In the genomic region with DNA sequence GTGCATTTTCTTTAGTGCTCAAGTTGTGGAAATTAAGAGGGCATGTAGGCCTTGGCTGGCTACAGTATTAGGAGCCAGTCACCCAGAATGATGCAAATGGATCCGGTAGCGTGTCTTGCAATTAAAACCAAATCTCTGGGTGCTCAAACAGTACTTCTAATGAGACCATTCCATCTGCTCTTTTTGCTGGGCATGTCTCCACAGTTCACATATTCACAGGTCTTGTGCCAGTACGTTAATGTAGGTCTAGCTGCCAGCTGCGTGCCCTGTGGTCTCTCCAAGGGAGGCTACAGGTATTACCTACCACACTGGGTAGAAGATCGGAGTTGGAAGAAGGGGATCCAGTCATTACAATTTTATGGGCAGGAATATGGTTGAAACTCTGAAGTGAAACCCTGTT, we compare ENCODE assay signal across 8 mouse cellular contexts. TPM values are rescaled to one million over a fixed set of nuclear protein-coding genes. Genes with fewer than 3 reads are reported as not detected.
A peak's percentile ranks its signal among the peaks of the same experiment; 100 is the strongest.
DNase-seq lines count a peak whose midpoint lies in the region; ATAC-seq and TF ChIP-seq lines count a peak whose summit lies in the region.

No protein-coding gene starts in this region.

- H3K27ac ChIP-seq in cerebellum, adult 2 months (ENCODE audit: insufficient read depth, low read length) = no peak overlapping the region
- no peak overlapping the region; the same call in 1 of the 2 replicates for H3K27ac ChIP-seq in testis, adult 2 months (ENCODE audit: control insufficient read depth, insufficient read depth, low read depth, low read length)
- H3K27ac ChIP-seq in limb, embryonic 12.5 days = peak overlapping the region; percentile 97
- H3K27ac ChIP-seq in stomach, embryonic 16.5 days (ENCODE audit: low read length) = peak overlapping the region; percentile 99

- DNase-seq in cerebellum, adult 2 months = peak in 1 of 2 experiments; percentile 23
- no peak for DNase-seq in cerebellum, adult 8-10 months
- DNase-seq in testis, postnatal 14 days (ENCODE audit: low spot score) = no peak
- DNase-seq in natural killer cell, adult 2 months (ENCODE audit: low spot score in 2 of 2) = no peak

- WGBS in cerebellum, adult 2 months = 2% methylated on average over 5 of the region's 5 CpGs
- WGBS in limb, embryonic 12.5 days = 21% methylated on average over 5 of the region's 5 CpGs
- 14% methylated on average over 5 of the region's 5 CpGs for WGBS in stomach, embryonic 16.5 days

- TF ChIP-seq POLR2A in cerebellum, adult 2 months (IDR thresholded peaks at IDR 0.05; ENCODE audit: borderline replicate concordance, insufficient read depth, low read length) = no peak
- no peak for TF ChIP-seq POLR2A in testis, adult 2 months (IDR thresholded peaks at IDR 0.05; ENCODE audit: control insufficient read depth, low read depth, low read length)

- H3K9me3 ChIP-seq in limb, embryonic 12.5 days = no peaks in the 10 kb centered on the region
- no peaks in the 10 kb centered on the region for H3K9me3 ChIP-seq in stomach, embryonic 16.5 days (replicated peaks; ENCODE audit: control insufficient read depth, low read length)

- no peaks in the 10 kb centered on the region; the same call in 1 of the 2 replicates for H3K4me1 ChIP-seq in cerebellum, adult 2 months (ENCODE audit: control insufficient read depth, insufficient read depth, low read length)
- peaks cover 4% of the 10 kb centered on the region; the same call in 1 of the 2 replicates for H3K4me1 ChIP-seq in testis, adult 2 months (ENCODE audit: control insufficient read depth, insufficient read depth, low read length)
- H3K4me1 ChIP-seq in limb, embryonic 12.5 days (replicated peaks) = peaks cover 41% of the 10 kb centered on the region
- peaks cover 32% of the 10 kb centered on the region for H3K4me1 ChIP-seq in stomach, embryonic 16.5 days (ENCODE audit: control insufficient read depth, insufficient read depth, low read length)

- TF ChIP-seq CTCF in cerebellum, adult 2 months (IDR thresholded peaks at IDR 0.05; ENCODE audit: borderline replicate concordance, insufficient read depth, low read depth, low read length) = no peak
- no peak for TF ChIP-seq CTCF in testis, adult 2 months (IDR thresholded peaks at IDR 0.05; ENCODE audit: control insufficient read depth, insufficient read depth, insufficient replicate concordance, low read depth, low read length)

- H3K9ac ChIP-seq in limb, embryonic 12.5 days (replicated peaks) = peak overlapping the region; percentile 83
- peak overlapping the region; percentile 90 for H3K9ac ChIP-seq in stomach, embryonic 16.5 days (ENCODE audit: low read length)

- peak overlapping the region; percentile 93 for H3K4me2 ChIP-seq in limb, embryonic 12.5 days
- H3K4me2 ChIP-seq in stomach, embryonic 16.5 days (ENCODE audit: low read depth, low read length) = peak overlapping the region; percentile 92

- ATAC-seq in limb, embryonic 12.5 days (ENCODE audit: insufficient number of reproducible peaks, insufficient read depth, low FRiP score, low TSS enrichment, low read depth) = no peak
- no peak for ATAC-seq in stomach, embryonic 16.5 days (ENCODE audit: insufficient read depth, low FRiP score)
- no peak for ATAC-seq in megakaryocyte progenitor cell, adult 5-6 weeks (replicated peaks; ENCODE audit: poor library complexity)

- no peaks in the 10 kb centered on the region for H3K27me3 ChIP-seq in cerebellum, adult 2 months (ENCODE audit: control insufficient read depth, insufficient read depth, low read length)
- H3K27me3 ChIP-seq in testis, adult 2 months (ENCODE audit: control insufficient read depth, insufficient read depth, low read length) = no peaks in the 10 kb centered on the region
- H3K27me3 ChIP-seq in limb, embryonic 12.5 days = no peaks in the 10 kb centered on the region
- no peaks in the 10 kb centered on the region for H3K27me3 ChIP-seq in stomach, embryonic 16.5 days (ENCODE audit: control insufficient read depth, insufficient read depth, low read length)

- no peaks in the 10 kb centered on the region; the same call in none of the 2 replicates for H3K36me3 ChIP-seq in testis, adult 2 months (ENCODE audit: control insufficient read depth, insufficient read depth, low read length)
- peaks cover 34% of the 10 kb centered on the region for H3K36me3 ChIP-seq in limb, embryonic 12.5 days
- H3K36me3 ChIP-seq in stomach, embryonic 16.5 days (ENCODE audit: control insufficient read depth, insufficient read depth, low read length) = peaks cover 8% of the 10 kb centered on the region; the same call in 1 of the 2 replicates

- H3K4me3 ChIP-seq in cerebellum, adult 2 months (replicated peaks; ENCODE audit: insufficient read depth, low read depth, low read length) = peak overlapping the region; percentile 72
- peak overlapping the region; percentile 94; the same call in 1 of the 2 replicates for H3K4me3 ChIP-seq in testis, adult 2 months (ENCODE audit: control insufficient read depth, low read depth, low read length)
- H3K4me3 ChIP-seq in limb, embryonic 12.5 days (replicated peaks) = peak overlapping the region; percentile 68
- peak overlapping the region; percentile 83 for H3K4me3 ChIP-seq in stomach, embryonic 16.5 days (replicated peaks; ENCODE audit: low read length)

RNA-seq across cellular contexts. Expression of a gene that starts 17.9 kb away (rescaled TPM):
- 119 and 129 TPM in 2 replicates for polyA plus RNA-seq in cerebellum, adult 2 months (2012; rRNA removed)
- polyA plus RNA-seq in testis, adult 2 months (2012; rRNA removed) = 286 and 325 TPM in 2 replicates
- 726 and 742 TPM in 2 replicates for polyA plus RNA-seq in limb, embryonic 12.5 days (2016; fragmentation: Nextera tagmentation; extraction: Ambion mirVana)
- 688 and 741 TPM in 2 replicates for polyA plus RNA-seq in stomach, embryonic 16.5 days (2015; fragmentation: Nextera tagmentation; extraction: Ambion mirVana)
- total RNA-seq in megakaryocyte progenitor cell, adult 5-6 weeks (2015) = 679 and 683 TPM in 2 replicates
- total RNA-seq in megakaryocyte progenitor cell, adult 5-6 weeks (2017) = 1,301 and 1,452 TPM in 2 replicates

RNA-seq across cellular contexts. Expression of a gene that starts 19.4 kb away (rescaled TPM):
- not detected in 2 replicates for polyA plus RNA-seq in cerebellum, adult 2 months (2012; rRNA removed)
- polyA plus RNA-seq in testis, adult 2 months (2012; rRNA removed) = 3.6 TPM in 1 of 2 replicates, not detected in the other
- 2.2 and 3.1 TPM in 2 replicates for polyA plus RNA-seq in limb, embryonic 12.5 days (2016; fragmentation: Nextera tagmentation; extraction: Ambion mirVana)
- polyA plus RNA-seq in stomach, embryonic 16.5 days (2015; fragmentation: Nextera tagmentation; extraction: Ambion mirVana) = 2.4 and 4.2 TPM in 2 replicates
- not detected in 2 replicates for total RNA-seq in megakaryocyte progenitor cell, adult 5-6 weeks (2015)
- total RNA-seq in megakaryocyte progenitor cell, adult 5-6 weeks (2017) = not detected in 2 replicates

RNA-seq across cellular contexts. Expression of a gene that starts 56.1 kb away (rescaled TPM):
- polyA plus RNA-seq in cerebellum, adult 2 months (2012; rRNA removed) = 18.4 and 19.8 TPM in 2 replicates
- polyA plus RNA-seq in testis, adult 2 months (2012; rRNA removed) = 4.6 TPM in 2 replicates
- 15.8 and 16.1 TPM in 2 replicates for polyA plus RNA-seq in limb, embryonic 12.5 days (2016; fragmentation: Nextera tagmentation; extraction: Ambion mirVana)
- 4.8 and 6.0 TPM in 2 replicates for polyA plus RNA-seq in stomach, embryonic 16.5 days (2015; fragmentation: Nextera tagmentation; extraction: Ambion mirVana)
- 4.2 and 4.7 TPM in 2 replicates for total RNA-seq in megakaryocyte progenitor cell, adult 5-6 weeks (2015)
- 2.0 and 3.3 TPM in 2 replicates for total RNA-seq in megakaryocyte progenitor cell, adult 5-6 weeks (2017)

Comparison
In these comparisons a context has a peak if more than half of its experiments do, and no peak if none do; other contexts are left out.
1. H3K27ac ChIP-seq: peak in limb, embryonic 12.5 days (single experiment) and stomach, embryonic 16.5 days (single experiment); none in cerebellum, adult 2 months (single experiment) and testis, adult 2 months (single experiment).
2. Peak in every context shown above with its lines, with median percentiles within 50 percentile points of each other: H3K4me3 ChIP-seq.